Mouse (Mus musculus) urinary bladder, postnatal 25 days (tissue): ENCODE data around the gene Pex11a.
"Not testable (repeated sequence)": the region's sequence is repeated elsewhere in the genome, so short reads cannot be mapped to it uniquely, and the experiment has no call there.

ENCODE experiments used
- DNase-seq: peaks from one replicate; pipeline ENCODE4 v3.0.0; 2022; ENCODE audit warnings: low spot score

The Pex11a gene

GRCm38 (mm10) chr7:79742659-79743536 lies at the start of gene Pex11a, which contains the start of gene Wdr93:
Gene Pex11a, minus strand, starts transcription at chr7:79743131.
Gene Wdr93, plus strand, starts transcription at chr7:79743163.
- DNase-seq, result peak; percentile 71

- DNase-seq, result not testable (repeated sequence)
These were observed 46.9 kb upstream of the Pex11a start for GRCm38 (mm10) chr7:79789812-79790211.

- DNase-seq, result peak; percentile 61
These were observed 43.4 kb upstream of the Pex11a start for GRCm38 (mm10) chr7:79786295-79786694.

- no peak for DNase-seq
These were observed 39.6 kb upstream of the Pex11a start for GRCm38 (mm10) chr7:79782516-79782855.

- DNase-seq, result no peak
These were observed 39.0 kb upstream of the Pex11a start for GRCm38 (mm10) chr7:79781826-79782515.

- peak; percentile 63 for DNase-seq
These were observed 38.0 kb upstream of the Pex11a start for GRCm38 (mm10) chr7:79780647-79781626.

- DNase-seq, result no peak
These were observed 28.9 kb upstream of the Pex11a start for GRCm38 (mm10) chr7:79771561-79772512.

GRCm38 (mm10) chr7:79769664-79770063 lies 26.7 kb upstream of the Pex11a start:
- DNase-seq, result no peak

GRCm38 (mm10) chr7:79765991-79766390 lies 23.1 kb upstream of the Pex11a start:
- no peak for DNase-seq

- no peak for DNase-seq
These were observed 19.2 kb upstream of the Pex11a start for GRCm38 (mm10) chr7:79762106-79762505.

- no peak for DNase-seq
These were observed 18.4 kb upstream of the Pex11a start for GRCm38 (mm10) chr7:79761124-79761876.

- DNase-seq, result no peak
These were observed 16.8 kb upstream of the Pex11a start for GRCm38 (mm10) chr7:79759766-79760165.

- no peak for DNase-seq
These were observed 15.2 kb upstream of the Pex11a start for GRCm38 (mm10) chr7:79758176-79758575.

- no peak for DNase-seq
These were observed 13.4 kb upstream of the Pex11a start for GRCm38 (mm10) chr7:79756334-79756733.

- DNase-seq, result no peak
These were observed 6.6 kb upstream of the Pex11a start for GRCm38 (mm10) chr7:79749511-79749910.

- DNase-seq, result no peak
These were observed 4.7 kb upstream of the Pex11a start for GRCm38 (mm10) chr7:79747659-79748058.

- DNase-seq, result no peak
These were observed 1.7 kb upstream of the Pex11a start for GRCm38 (mm10) chr7:79744585-79744984.

- no peak for DNase-seq
These were observed 1.1 kb upstream of the Pex11a start for GRCm38 (mm10) chr7:79744051-79744450.

- no peak for DNase-seq
These were observed 663 bp downstream of the Pex11a start for GRCm38 (mm10) chr7:79742277-79742658.

GRCm38 (mm10) chr7:79740279-79740678 lies 2.7 kb downstream of the Pex11a start:
- DNase-seq, result no peak
